Mouse (Mus musculus) right cerebral cortex, adult 2 months (tissue): Measurements from ENCODE around the gene Patj.
"Not testable (repeated sequence)": the region's sequence is repeated elsewhere in the genome, so short reads cannot be mapped to it uniquely, and the experiment has no call there.

Experiments
- DNase-seq, 2 experiments: peaks; one replicate each; pipeline ENCODE4 v3.0.0; 2021 to 2022; ENCODE audit warnings: low spot score in 2 of 2

Patj gene

DNA sequence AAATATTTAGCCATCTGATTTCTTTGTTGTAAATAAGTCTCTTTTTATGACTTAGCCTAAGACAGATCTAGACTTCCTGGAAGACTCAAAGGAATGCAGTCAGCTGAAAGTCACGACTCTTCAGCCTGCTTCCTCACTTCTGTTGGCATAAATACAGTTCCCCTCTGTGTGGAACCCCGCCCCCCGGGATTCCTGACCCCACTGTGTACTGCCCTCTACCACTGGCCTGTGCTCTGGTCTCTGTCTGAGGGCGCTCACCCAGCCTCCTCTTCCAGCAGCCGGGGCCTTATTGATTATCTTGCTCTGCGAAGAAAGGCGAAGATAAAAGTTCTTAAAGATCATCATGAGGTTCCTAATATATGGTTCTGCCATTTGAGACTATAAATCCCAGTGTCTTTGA, 258.1 kb downstream of the Patj start:
- no peak for DNase-seq

DNA sequence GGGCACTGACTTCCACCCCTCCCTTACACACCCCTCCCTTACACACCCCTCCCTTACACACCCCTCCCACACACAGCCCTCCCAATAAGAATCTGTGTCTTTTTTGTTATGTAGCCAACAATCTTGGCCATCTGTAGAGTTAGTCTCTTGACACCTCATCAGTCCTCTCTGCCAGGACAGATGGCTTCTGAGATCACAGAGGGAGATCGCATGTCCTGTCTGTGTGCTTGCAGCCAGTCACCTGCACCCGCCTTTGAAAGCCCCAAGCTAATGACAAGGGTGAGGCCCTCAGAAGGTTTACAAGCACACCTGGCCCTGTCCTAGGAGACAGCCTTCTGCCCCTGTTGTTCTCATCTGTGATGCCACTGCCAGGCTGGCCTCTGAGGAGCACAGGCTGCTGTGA, 258.8 kb downstream of the Patj start:
- no peak for DNase-seq

DNA sequence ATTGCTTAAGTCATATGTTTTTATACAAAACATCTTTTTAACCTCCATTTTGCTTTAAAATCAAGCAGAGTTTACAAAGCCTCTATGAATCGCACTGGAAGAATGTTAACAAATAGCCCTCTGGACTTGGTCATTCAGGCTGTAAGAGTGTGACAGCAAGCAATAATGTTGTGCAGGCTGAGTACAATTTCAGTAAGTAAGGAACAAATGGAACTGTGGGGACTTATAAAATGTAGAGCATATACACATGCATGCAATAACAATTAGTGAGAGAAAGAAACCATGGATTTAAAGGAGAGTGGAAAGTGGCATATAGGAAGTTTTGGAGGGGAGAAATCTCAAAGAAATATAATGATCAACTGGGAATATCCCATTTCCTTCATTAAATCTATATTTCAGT, 261.2 kb downstream of the Patj start:
- no peak for DNase-seq

DNA sequence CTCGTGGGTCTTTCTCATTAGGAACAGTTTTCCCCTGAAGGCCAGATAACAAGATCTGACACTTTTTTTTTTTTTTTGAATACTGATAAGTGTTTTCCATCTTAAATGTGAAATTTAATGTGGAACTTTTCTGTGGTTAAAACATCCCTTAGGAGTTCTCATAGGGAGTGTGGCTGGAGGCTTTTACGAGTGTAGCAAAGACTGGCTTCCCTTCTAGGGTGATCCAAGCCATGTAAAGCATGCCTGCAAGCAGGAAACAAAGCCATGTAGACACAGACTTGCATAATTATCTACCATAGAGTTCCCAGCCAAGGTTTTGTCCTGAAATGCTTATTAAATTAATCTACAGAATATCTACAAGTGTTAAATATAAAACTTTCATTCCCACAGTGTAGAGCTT, 263.4 kb downstream of the Patj start:
- DNase-seq = no peak

DNA sequence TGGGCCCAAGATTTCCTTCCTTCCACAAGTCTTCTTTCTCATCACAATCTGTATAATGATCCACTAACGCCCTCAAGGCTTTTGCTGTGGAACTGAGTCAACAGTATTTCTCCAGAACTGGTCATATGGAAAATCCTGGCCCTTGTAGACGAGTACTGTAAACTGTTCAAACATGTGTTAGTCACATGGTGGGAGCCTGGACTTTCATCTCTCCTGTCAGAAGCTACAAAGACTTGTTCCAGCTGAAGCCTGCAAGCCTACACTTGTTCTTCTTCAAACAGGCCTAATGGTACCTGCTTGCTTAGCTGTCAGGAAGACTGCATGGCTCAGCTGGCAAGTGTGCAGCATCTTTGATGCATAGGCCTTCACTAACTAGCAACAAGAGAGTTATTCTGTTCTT, 264.9 kb downstream of the Patj start:
- DNase-seq = no peak

DNA sequence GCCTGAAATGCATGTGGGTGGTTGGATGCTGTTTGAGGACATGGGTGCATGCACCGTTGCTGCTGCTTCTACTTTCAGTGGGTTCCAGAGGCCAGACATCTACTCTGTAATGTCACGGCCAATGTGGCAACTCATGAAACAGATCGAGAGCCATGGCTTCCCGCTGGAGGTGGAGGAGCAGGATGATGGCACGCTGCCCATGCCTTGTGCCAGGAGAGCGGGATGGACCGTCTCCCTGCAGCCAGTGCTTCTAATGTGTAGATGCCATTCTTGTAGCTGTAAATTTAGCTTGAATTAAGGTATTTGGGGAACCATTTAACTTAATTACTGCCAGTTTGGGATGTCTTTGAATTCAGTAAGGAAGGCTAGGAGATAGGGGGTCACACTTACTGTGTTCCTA, 270.3 kb downstream of the Patj start:
- DNase-seq = no peak

DNA sequence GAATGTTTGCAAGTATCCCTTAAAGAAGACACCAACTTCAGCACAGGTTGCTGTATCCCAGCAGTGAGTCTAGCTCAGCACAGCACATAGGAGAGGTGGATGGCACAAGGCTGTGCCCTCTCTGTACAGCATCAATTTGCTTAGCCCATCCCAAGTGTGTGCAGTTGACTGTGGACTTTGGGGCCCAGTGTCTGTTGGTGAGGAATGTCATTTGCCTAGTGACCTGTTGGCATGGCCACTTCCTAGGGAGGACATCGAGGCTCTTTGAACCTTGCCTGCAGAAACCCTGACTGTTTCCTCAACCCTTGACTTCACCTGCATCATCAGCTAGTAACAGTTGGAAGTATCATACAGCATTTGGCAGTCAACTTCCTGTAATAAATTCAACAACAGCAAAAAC, 270.9 kb downstream of the Patj start:
- DNase-seq = no peak

DNA sequence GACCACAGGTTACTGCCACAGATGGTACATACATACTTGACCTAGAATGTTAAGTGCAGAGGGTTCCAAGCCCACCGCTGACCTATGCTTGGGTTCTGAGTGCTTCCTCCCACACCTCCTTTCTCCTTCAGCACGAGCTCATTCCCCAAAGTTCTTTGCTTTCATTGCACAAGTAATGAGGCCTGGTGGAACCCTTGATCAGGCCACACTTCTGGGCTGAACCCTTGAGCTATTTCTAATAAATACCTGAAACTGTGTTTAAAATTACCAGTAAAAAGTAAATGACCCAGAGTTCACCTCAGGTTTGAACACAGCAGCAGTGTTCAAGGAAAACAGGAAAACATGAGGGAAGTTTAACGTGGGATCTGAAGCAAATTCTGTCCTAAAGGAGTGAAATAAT, 271.4 kb downstream of the Patj start:
- no peak for DNase-seq

DNA sequence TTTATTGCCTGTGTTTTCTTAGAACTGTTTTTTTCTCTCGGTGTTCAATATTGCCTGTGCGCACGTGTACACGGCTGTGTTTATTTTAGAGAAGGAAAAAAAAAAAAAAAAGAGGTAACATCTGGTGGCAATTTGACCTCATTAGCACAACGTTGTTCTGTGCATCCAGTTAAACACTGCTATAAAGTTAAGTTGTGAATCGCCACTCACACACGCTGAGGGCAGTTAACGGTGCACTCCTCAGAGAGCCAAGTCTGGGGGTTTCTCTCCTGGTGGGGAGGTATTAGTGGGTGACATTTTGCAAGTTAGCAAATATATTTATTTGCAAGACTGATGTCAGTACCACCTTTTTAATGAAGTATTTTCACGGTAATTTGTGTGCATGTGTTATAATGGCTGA, 281.9 kb downstream of the Patj start:
- no peak for DNase-seq

DNA sequence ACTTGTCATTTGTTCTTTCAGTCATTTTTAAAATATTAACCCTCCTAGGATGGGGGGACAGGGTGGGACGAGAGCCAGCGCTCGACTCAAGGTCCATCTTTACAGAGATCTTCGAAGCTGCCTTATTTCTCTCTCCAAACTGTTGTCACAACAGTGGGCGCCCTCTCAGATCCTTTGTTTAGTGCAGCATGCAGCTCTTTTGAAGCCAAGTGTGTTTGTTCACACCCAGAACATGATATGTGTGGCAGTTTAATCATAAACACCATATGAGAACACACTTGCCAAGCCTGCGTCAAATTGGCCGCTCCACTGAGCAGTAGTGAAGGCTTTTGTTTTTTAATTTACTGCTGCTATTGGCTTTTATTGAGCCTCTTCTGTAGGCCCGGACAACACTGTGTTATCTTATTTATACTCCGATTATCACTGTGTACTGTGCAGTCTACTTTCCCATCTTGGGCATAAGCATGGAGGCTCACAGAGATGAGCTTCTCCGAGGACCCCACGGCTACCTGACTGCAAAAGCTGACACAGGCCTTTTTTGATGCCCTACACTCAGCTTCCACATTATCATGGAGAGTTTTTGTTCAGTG, 291.2 kb downstream of the Patj start:
- no peak for DNase-seq

DNA sequence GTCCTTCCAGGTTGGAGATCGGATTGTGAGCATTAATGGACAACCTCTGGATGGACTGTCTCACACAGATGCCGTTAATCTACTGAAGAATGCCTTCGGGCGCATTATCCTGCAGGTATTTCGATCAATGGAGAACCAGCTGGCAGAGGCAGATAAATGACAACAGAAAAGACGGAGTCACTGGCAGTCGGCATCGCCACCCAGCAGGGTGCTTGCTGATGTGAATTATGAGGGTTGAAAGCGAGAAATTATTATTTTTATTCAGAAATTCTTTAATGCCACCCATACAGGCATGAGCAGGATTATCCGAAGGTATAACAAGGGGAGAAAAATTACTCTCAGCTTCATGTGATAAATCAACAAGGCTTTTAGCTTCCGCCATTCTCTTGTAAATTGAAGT, 292.5 kb downstream of the Patj start:
- DNase-seq = no peak

DNA sequence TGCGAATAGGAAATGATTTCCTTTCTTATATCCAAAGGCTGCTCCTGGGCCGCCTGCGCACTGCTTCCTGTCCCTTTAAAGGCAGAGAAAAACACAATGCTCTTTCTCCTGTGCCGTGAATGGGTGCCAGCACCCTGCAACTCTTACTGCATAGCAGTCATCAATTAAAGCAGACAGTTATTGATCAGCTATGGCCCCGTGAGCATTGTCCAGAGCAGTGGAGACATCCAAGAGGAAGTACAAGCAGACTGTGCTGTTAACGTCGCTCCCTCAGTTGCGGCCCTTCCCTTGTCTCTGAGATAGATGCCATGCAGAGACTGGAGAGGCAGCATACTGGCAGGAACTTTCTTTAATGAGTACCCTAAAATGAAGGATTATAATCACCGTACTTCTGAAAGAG, 292.9 kb downstream of the Patj start:
- DNase-seq = no peak

DNA sequence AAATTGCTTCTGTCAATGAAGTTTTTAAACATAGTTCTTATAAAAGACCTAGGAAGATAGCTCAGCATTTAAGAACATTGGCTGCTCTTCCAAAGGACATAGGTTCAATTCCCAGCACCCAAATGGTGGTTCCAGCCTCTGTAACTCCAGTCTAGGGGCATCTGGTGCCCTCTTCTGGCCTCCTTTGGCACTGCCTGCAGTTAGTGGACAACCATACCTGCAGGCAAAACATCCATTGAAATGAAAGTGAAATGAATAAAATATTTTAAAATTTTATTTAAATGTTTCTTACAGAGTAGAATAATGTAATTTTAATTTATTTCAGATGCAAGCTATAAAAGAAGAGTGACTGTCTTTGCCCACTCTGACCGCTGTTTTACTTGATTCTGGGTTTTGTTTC, 294.4 kb downstream of the Patj start:
- no peak for DNase-seq

DNA sequence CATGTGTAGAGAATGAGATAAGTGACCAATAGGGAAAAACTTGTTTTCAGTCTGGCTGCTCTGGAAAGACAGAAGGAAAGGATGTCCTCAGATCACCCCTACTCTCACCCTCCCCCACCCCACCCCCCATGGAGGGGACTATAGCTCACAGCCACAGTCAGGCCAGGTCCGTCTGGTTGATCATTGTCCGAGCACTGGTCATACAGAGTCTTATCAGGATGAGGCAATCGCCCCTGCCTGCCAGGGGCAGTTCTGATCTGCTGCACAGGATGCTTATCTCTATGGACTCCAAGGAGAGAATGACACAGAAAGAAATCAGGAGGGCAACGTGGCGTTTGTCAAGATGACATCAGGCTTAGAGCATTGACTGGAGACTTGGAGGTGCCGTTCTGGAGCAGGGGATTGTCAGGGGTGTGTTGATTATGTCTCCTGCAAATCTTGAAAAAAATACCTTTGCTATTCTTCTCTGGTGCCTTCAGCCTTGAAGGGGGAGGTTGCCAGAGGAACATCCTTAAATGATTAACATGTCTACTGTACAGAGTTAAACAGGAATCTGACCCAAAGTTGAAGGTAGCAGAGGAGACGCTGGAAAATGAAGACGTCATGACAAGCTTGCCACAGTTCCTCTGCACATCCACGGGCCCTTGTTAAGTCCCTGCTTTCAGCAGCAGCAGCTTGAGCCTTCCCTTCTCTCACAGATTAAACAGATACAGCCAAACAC, 298.0 kb downstream of the Patj start:
- DNase-seq = no peak

DNA sequence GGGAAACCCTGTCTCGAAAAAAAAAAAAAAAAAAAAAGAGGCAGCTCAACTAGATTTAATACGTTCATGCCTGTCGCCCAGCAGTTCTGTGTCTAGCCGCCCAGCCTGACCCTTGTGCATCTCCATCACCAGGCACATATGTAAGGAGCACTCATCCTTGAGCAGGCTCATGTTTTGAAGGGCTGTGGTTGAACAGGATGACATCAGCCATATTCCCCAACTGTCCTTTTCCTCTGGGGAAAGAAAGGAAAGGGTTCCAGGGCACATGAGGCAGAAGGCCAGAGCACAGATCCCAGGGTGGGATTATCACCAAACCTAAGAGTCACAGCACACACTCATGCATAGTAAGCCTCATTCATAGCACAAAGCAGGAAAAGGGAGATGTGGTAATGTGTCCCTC, 302.3 kb downstream of the Patj start:
- no peak for DNase-seq

DNA sequence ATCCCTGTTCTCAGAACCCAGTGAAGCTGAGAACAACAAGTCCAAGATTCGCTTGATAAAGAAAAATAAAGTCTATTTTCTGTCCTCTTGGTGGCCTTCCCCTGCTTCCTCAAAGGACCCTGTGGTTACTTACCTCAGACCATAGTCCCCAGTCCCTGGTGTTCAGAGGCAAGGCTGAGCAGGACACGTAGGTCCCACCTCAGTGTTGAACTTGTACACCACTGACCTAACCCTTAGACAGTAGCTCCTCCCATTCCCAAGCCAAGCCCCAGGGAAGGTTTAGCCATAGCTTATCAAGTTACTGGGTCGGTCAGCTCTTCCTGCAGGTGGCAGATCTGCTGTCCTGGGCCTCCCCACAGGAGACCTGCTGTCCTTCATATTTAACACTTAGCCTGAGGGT, 303.3 kb downstream of the Patj start:
- DNase-seq = no peak

DNA sequence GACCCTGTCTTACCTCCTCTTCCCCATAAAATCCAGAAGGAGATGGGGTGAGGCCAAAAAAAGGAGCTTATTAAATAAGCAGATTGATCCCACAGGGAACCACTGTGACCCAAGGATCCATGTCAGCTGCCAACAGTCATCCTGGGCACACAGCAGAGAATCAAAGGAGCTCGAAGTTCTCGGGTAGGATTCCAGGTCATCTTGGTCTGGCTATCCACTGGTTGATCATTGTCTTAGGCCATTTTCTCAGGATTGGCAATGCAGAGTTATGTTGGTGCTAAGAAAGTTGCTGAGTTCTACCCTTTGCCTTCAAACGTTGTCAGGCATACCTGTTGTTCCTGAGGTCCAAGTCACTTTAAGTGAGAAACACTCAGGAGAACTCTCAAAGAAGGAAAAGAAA, 304.6 kb downstream of the Patj start:
- DNase-seq = no peak

DNA sequence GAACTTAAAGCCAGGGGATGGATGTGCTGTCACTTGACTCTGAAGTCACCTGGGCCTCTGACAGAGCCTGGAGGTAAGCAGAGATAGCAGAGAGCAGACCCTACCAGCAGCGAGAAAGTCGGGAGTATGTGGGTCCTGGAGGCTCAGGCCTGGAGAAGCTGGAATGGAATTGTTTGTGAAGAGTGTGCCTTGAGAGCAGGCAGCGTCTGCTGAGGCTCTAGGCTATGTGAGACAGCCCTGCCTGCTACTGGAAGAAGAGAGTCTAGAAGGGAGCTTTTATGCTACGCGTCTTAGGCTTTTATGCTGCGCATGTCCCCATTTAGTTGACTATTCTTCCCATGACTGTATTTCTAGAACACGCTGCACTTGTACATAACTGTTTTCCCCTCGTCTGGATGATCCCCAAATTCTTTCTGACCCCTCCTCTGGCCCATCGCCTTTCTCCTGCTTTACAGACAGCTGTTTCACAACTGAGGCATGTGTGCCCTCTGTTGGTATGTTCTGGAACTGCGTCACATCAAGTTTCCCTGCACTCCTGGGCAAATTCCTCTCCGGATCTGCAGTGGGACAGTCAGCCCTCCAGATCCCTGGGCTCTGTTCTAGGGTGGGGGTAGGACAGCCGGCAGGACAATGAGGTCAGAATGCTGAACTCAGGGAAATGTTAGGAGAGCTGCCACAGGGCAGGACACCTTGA, 306.8 kb downstream of the Patj start:
- DNase-seq = peak; percentile 85 to 87

DNA sequence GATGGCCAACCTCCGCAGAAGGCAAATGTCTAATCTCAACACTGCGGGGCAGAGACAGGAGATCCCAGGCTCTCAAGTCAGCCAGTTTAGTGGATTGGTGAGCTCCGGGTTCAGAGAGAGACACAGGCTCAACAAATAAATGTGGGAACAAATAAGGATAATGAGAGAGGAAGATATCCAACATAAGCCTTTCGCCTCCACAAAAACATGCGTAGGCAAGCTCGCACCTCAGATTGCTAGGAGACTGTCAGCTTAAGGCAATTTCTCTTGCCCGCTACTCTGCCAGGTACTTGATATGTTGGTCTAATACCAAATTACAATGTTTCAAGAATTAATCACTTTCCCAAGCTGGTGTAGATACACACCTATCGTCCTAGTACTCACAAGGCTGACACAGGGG, 315.3 kb downstream of the Patj start:
- DNase-seq = no peak

DNA sequence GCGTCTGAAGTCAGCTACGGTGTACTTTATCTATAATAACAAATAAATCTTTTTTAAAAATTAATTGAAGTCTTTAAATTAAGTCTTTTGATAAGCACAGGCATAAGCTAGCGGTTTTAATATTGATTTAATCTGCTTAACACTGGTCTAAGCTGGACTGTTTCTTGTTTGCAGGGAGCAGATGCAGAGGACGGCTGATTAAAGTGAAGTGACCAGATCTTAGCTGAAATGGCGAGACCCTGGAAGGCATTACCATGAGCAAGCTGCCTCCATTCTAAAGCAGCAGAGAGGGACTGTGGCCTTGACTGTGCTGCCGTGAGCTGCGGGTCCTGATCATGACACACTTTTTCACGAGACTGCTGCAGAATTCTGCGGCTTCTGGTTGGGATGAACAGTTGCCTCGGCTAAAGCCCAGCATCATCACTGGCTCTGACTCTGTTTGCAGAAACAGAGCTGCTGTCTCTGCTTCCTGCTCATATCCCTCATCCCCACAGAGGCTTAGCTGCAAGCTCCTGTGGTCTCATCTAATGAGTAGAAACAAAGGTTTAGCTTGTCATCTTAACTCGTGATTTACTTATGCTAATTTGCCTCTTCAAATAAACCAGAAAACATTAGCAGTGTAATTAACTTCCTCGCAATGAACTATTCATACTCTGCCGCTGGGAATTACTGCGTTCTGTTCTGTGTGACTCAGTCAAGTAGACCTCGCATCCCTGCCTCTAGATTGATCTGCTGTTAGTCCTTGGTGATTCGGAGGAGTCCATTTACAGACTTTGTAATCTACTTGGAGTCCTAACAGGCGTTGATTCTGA, 322.4 kb downstream of the Patj start:
- DNase-seq = no peak

DNA sequence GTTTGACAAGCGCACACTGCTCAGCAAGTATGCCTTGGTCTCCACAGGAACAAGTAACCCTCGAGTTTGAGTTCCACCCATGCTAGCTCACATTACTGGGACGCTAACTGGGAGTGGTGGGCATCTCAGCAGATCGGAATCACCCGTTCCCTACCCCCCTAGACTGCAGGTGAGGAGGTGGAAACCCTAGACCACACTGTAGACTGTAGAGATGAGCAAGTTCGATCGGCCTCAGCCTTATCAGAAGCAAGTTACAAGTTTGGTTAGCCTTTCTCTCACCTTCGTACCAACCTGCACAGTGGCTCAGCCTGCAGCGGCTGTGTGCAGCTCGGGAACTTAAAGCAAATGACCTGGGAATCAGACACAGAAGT, 322.9 kb downstream of the Patj start:
- DNase-seq = no peak

DNA sequence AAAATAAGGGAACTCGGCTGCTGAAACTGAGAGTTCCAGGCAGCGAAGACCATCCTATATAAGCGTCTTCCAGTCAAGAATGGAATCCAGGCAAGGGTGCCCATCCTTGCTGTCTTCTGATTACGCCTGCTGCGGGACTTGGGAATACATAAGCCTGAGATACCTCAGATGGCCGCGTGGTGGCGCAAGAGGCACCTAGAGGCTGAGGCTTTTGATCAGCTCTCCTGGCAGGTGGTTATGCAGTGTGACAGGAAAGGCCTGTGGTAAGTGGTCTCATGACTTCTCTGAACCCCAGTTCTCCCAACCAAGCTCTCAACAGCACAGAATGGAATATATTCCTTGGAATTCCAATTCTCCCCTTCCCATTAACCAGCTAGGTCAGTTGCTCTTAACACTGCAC, 326.9 kb downstream of the Patj start:
- peak; percentile 59 to 67 for DNase-seq

DNA sequence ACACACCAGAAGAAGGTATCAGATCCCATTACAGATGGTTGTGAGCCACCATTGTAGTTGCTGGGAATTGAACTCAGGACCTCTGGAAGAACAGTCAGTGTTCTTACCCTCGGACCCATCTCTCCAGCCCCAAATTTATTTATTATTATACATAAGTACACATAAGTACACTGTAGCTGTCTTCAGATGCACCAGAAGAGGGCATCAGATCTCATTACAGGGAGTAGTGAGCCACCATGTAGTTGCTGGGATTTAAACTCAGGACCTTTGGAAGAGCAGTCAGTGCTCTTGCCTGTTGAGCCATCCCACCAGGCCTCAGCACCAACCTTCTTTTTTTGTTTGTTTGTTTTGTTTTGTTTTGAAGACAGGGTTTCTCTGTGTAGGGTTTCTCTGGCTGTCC, 329.1 kb downstream of the Patj start:
- DNase-seq = not testable (repeated sequence)
